Mouse (Mus musculus): ENCODE measurements around the gene Anapc7.

DNA sequence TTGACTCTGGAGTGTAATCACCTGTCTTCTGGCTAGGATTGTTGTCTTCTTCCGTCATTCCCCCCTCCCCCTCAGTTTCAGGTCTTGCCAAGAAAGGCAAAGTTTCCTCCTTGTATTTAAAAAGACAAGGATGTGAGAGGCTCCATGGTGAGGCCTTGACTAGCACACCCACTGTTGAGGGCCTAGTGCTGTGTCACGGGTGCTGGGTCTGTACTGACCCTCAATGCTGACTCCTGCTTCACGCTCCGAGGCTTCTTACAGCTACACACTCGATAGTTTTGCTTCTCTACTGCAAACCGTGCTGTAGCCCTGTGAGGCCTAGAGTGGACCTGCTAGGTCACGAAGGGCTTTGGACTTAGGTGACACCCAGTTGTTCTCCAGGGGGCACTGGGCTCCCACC is 30.7 kb downstream of the Anapc7 start:
- TF ChIP-seq CTCF (IDR thresholded peaks at IDR 0.05; ENCODE audit: borderline replicate concordance, insufficient read depth, low read length) (no peak), POLR2A (IDR thresholded peaks at IDR 0.05; ENCODE audit: low read depth, low read length) (no peak)
